Mouse (Mus musculus): Measurements from ENCODE around the gene Cnpy1.

GRCm38 (mm10) chr5:28238876-28239275 is 6.7 kb downstream of the Cnpy1 start:
- TF ChIP-seq CTCF (conservative IDR thresholded peaks at IDR 0.05; ENCODE audit: low read length) (no peak), POU5F1 (IDR thresholded peaks at IDR 0.05; ENCODE audit: borderline replicate concordance, low read length) (no peak), NANOG (IDR thresholded peaks at IDR 0.05; ENCODE audit: borderline replicate concordance, low read length) (no peak)
